Mouse (Mus musculus): ENCODE measurements around the gene Ubap2. TPM values are rescaled to one million over a fixed set of nuclear protein-coding genes. Genes with fewer than 3 reads are reported as not detected.

Ubap2 gene
- polyA plus RNA-seq, 1 experiment: 38.9 TPM

DNA sequence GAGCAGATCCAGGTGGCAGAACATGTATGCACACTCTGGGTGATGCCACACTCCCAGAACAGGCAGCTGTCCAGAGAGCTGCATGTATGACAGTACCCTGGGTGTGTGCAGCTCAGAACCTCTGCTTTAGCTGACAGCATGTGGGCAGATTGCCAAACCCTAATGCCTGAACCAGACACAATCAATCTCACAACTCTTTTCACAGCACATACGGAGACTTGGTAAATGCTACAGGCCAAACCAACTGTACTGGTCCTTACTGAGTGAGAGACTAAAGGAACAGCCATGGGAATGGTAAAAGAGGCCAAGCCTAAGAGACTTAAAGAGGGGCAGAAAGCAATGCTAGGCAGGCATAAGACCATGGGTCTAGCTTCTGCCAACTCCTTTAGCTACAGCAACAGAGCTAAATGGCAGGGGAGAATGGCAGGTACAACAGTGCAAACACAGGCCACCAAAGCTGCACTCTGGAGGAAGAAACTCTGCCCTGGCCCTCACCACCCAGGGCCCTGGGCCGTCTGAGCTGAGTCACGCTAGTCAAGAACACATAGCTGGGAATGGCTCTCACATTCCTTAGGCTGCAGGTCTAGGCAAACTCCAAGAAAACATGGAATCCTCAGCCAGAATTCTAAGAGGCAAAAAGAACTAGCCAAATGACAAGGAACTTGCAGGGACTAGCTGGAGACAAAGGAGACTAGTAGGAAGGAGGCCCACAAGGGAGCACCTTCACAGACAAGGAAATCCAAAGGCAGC lies 77.9 kb downstream of the Ubap2 start:
- H3K36me3 ChIP-seq (ENCODE audit: control insufficient read depth, insufficient read depth, low read length): peaks cover 4% of the 10 kb centered on the region
- H3K27me3 ChIP-seq (replicated peaks; ENCODE audit: control insufficient read depth, insufficient read depth, low read length): no peaks in the 10 kb centered on the region
- 66% methylated on average over 3 of the region's 3 CpGs for WGBS
- no peak overlapping the region for H3K4me3 ChIP-seq (ENCODE audit: insufficient read depth, low read depth, low read length)
- TF ChIP-seq CTCF (conservative IDR thresholded peaks at IDR 0.05; ENCODE audit: insufficient read depth, insufficient read length, low read depth, low read length) (no peak), POLR2A (IDR thresholded peaks at IDR 0.05; ENCODE audit: low read depth, low read length) (no peak)
- H3K4me1 ChIP-seq (ENCODE audit: control insufficient read depth, insufficient read depth, low read length): no peaks in the 10 kb centered on the region
- H3K27ac ChIP-seq (ENCODE audit: insufficient read depth, low read depth, low read length): no peak overlapping the region
- DNase-seq: peak; percentile 17

DNA sequence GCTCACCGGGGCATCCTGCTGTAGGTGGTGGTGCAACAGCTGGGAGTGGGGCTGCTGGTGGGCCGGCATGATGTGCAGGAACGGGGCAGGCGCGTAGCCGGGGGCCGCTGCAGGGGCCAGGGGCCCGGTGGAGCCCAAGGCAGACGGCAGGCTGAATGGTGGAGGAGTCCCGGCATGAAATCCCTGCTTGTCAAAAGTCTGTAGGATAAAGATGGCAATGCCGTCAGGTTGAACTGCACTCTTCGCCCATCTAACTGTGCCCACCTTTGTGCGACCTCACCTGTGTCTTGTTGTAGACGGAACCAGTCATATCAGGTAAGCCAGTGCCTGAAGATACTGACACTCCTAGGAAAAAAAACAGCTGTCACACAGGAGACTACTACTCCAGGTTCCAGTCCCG lies 79.6 kb downstream of the Ubap2 start:
- WGBS: 88% methylated on average over 15 of the region's 15 CpGs
- Histone ChIP-seq H3K27me3 (replicated peaks; ENCODE audit: control insufficient read depth, insufficient read depth, low read length) (no peaks in the 10 kb centered on the region), H3K4me3 (ENCODE audit: insufficient read depth, low read depth, low read length) (no peak overlapping the region), H3K4me1 (ENCODE audit: control insufficient read depth, insufficient read depth, low read length) (no peaks in the 10 kb centered on the region), H3K27ac (ENCODE audit: insufficient read depth, low read depth, low read length) (no peak overlapping the region), H3K36me3 (ENCODE audit: control insufficient read depth, insufficient read depth, low read length) (peaks cover 8% of the 10 kb centered on the region)
- DNase-seq: no peak
- TF ChIP-seq POLR2A (IDR thresholded peaks at IDR 0.05; ENCODE audit: low read depth, low read length) (no peak), CTCF (conservative IDR thresholded peaks at IDR 0.05; ENCODE audit: insufficient read depth, insufficient read length, low read depth, low read length) (no peak)

DNA sequence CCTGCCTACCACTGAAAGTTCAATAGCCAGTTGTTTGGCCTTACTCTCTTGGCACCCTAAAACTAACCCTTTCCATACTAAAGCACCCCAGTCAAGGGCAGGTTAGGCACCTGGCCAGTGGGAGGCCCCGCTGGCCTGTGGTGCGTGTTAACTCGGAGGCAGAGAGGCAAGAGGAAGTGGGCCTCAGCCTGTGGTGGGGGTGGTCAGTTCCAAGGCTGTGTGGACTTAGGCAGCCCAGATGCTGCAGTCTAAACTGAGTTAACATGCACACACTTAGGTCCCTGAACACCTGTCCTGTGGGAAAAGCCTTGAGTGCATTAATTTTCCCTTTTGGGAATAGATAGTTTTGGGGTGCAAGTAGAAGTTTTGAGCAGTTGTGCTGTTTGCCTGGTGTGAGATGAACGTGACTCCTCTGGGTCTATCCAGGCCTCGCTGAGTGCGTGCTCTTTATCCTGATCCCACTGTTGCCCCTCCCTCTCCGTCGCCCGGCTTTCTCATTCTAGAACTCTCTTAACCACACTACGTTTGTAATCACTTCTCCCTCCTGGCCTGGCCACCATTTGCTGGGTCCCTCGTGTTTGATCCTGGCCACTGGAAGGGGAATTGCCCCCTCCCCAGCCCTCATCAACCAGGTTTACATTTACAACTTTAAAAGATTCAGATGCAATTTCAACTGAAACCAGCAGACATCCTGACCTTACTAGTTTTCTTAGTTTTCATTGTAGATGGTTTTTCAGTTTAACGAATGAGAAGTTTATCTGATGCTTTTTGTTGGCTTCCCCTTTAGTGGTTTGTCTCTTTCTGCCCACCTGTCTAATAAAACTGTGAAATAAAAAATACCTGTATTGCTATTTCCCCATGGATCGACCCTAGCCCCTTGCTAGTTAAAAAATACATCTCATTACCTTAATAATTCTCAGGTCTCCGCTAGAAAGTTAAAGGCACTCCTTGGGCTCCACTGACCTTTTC lies 82.1 kb downstream of the Ubap2 start:
- Histone ChIP-seq H3K4me1 (ENCODE audit: control insufficient read depth, insufficient read depth, low read length) (no peaks in the 10 kb centered on the region), H3K36me3 (ENCODE audit: control insufficient read depth, insufficient read depth, low read length) (peaks cover 4% of the 10 kb centered on the region), H3K27me3 (replicated peaks; ENCODE audit: control insufficient read depth, insufficient read depth, low read length) (no peaks in the 10 kb centered on the region), H3K27ac (ENCODE audit: insufficient read depth, low read depth, low read length) (no peak overlapping the region), H3K4me3 (ENCODE audit: insufficient read depth, low read depth, low read length) (no peak overlapping the region)
- DNase-seq: no peak
- 60% methylated on average over 14 of the region's 14 CpGs for WGBS
- no peak for TF ChIP-seq CTCF (conservative IDR thresholded peaks at IDR 0.05; ENCODE audit: insufficient read depth, insufficient read length, low read depth, low read length)
- no peak for TF ChIP-seq POLR2A (IDR thresholded peaks at IDR 0.05; ENCODE audit: low read depth, low read length)

DNA sequence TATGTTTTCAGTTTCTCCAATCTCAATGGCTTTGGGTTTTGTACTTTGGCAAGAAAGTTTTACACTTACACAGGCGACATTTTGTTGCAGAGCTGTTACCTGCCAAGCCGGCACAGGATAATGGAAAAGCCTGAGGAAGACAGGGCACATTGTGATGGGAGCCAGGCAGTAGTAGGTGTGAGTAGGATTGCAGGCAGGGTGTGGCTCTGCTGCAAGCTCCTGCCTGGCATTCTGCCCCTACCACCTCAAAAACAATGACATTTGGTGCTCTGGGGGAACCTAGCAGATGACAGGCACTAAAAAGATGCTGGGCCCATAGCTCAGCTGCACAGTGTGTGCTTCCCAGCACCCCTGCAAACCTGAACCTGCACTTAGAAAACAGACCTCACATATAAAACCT lies 85.1 kb downstream of the Ubap2 start:
- DNase-seq: no peak
- H3K36me3 ChIP-seq (ENCODE audit: control insufficient read depth, insufficient read depth, low read length): peaks cover 4% of the 10 kb centered on the region; the same call in 1 of the 2 replicates
- H3K27me3 ChIP-seq (replicated peaks; ENCODE audit: control insufficient read depth, insufficient read depth, low read length): no peaks in the 10 kb centered on the region
- no peak overlapping the region for H3K4me3 ChIP-seq (ENCODE audit: insufficient read depth, low read depth, low read length)
- no peak overlapping the region for H3K27ac ChIP-seq (ENCODE audit: insufficient read depth, low read depth, low read length)
- WGBS: 83% methylated on average over 2 of the region's 2 CpGs
- no peaks in the 10 kb centered on the region for H3K4me1 ChIP-seq (ENCODE audit: control insufficient read depth, insufficient read depth, low read length)
- TF ChIP-seq CTCF (conservative IDR thresholded peaks at IDR 0.05; ENCODE audit: insufficient read depth, insufficient read length, low read depth, low read length): no peak
- no peak for TF ChIP-seq POLR2A (IDR thresholded peaks at IDR 0.05; ENCODE audit: low read depth, low read length)

DNA sequence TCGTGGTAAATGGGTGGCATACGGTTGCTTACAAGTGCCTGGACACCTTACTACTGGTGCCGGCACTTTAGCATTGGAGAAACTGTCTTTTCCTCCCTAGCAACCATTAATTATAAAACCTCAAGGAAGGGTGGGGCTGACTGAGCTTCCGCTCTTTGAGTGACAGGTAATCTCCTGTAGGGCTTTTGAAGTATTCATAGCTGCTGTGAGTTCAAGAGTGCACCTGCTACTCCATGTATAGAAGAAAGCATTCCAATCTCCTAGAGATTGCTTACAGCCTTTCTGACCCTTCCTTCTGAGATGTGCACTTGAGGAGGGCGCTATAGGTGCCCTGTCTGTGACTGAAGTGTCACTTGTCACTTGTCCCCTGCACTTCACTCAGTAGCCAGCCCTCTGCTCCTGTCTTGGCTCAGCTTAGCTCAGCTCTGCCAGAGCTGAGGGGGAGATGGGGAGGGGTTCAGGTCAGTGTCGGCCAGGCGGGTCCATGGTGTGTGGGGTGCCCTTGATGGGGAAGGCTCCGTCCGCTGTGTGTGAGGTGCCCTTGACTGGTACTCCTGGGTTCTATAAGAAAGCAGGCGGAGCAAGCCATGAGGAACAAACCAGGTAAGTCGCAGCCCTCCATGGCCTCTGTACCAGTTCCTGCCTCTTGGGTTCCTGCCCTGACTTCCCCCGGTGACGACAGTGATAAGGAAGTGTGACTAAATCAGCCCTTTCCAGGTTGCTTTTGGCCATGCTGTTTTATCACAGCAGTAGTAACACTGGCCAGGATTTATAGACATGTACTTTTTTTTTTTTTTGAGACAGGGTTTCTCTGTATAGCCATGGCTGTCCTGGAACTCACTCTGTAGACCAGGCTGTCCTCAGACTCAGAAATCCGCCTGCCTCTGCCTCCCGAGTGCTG lies 94.9 kb downstream of the Ubap2 start:
- 78% methylated on average over 15 of the region's 15 CpGs for WGBS
- Histone ChIP-seq H3K27me3 (replicated peaks; ENCODE audit: control insufficient read depth, insufficient read depth, low read length) (no peaks in the 10 kb centered on the region), H3K4me1 (ENCODE audit: control insufficient read depth, insufficient read depth, low read length) (no peaks in the 10 kb centered on the region), H3K27ac (ENCODE audit: insufficient read depth, low read depth, low read length) (no peak overlapping the region), H3K36me3 (ENCODE audit: control insufficient read depth, insufficient read depth, low read length) (no peaks in the 10 kb centered on the region; the same call in 1 of the 2 replicates), H3K4me3 (ENCODE audit: insufficient read depth, low read depth, low read length) (no peak overlapping the region)
- TF ChIP-seq CTCF (conservative IDR thresholded peaks at IDR 0.05; ENCODE audit: insufficient read depth, insufficient read length, low read depth, low read length): no peak
- no peak for TF ChIP-seq POLR2A (IDR thresholded peaks at IDR 0.05; ENCODE audit: low read depth, low read length)
- DNase-seq: peak; percentile 15

DNA sequence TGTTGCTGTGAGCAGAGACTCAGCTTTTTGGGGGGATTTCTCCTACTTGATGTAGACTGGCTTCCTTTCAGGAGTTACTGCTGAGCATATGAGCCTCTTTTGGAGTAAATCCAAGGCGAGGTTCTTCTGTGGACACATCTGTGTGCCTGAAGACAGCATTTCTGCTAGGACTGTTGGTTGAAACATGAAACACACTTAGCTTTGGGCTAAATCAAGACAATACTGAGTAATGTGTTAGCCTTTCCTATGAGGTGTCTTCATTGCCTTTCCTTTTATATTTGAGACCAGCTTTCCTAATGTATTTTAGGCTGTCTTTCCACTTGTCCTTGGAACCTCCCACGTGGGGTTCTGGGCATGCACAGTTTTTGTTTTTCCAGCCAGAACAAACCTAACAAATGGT lies 100.3 kb downstream of the Ubap2 start:
- H3K4me1 ChIP-seq (ENCODE audit: control insufficient read depth, insufficient read depth, low read length): peaks cover 2% of the 10 kb centered on the region; the same call in 1 of the 2 replicates
- no peaks in the 10 kb centered on the region for H3K27me3 ChIP-seq (replicated peaks; ENCODE audit: control insufficient read depth, insufficient read depth, low read length)
- TF ChIP-seq POLR2A (IDR thresholded peaks at IDR 0.05; ENCODE audit: low read depth, low read length): no peak
- TF ChIP-seq CTCF (conservative IDR thresholded peaks at IDR 0.05; ENCODE audit: insufficient read depth, insufficient read length, low read depth, low read length): no peak
- no peaks in the 10 kb centered on the region; the same call in 1 of the 2 replicates for H3K36me3 ChIP-seq (ENCODE audit: control insufficient read depth, insufficient read depth, low read length)
- H3K27ac ChIP-seq (ENCODE audit: insufficient read depth, low read depth, low read length): no peak overlapping the region
- 49% methylated on average over 2 of the region's 2 CpGs for WGBS
- no peak overlapping the region for H3K4me3 ChIP-seq (ENCODE audit: insufficient read depth, low read depth, low read length)
- no peak for DNase-seq

All from kidney, adult 2 months (tissue).